Mouse (Mus musculus): ENCODE data around the gene Gpr65. TPM values are rescaled to one million over a fixed set of nuclear protein-coding genes. Genes with fewer than 3 reads are reported as not detected.

Gene Gpr65
- 19.0 and 19.4 TPM in 2 replicates for total RNA-seq (2017)

DNA sequence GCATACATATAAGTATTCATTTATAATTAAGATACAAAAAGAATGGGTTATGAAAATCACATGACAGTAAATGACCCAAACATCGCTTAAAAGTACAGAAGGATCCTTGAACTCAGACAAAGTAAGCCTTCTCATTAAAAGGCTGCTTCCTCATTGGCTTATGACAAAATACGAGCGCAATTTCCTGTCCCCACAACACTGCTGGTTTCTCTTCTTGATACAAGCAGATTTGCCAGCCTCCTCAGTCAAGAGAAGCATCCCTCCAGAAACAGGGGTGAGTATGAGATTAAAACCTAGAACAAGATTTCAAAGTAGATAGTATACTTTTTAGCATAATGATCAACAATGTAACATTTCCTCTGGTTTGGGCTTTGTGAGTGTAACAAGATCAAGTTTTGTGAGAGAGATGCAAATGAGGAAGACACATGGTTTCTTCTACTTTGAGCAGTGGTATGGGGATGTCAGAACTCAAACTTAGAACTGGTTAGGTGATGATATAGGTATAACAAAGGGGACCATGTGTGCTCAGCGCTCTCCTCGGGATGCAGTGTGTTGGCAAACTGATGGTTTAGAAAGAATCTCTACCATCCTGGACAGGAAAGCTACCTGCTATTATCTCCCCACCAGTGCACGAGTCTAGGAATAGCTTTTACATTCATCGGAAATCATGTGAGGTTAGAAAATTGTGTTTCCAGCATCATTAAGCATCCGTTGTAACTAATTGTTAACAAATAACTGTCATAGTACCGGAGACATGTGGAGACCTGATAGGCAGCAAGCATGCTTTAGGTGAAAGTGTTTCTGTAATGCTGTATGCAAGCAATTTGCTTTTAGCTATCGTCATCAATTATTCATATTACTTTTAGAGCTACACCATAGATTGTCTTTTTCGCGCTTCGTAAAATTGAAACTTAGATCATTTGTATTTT lies at the start of gene Gpr65:
Gpr65 (plus strand) TSS at position 195 of the 929 bp plus-strand sequence.
- peak; percentile 34 for ATAC-seq (replicated peaks; ENCODE audit: low read depth, poor library complexity, severe bottlenecking)

DNA sequence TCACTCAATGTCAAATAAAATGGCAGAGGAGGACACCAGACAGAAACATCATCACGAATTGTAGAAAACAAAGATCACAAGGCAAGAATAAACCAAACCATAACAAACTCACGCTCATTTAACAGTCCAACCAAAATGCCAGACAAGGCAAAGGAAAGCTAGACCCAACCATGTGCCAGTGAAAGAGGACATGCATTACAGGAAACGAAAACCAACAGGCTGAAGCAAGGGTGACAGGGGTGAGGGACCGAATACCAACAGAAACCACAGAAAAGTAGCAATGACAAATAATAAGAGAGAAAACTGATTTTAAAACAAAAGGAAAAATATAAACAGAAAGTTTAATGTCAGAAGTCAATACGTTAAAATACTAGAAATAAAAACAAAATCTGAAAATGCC lies 45.1 kb upstream of the Gpr65 start:
- 0 out of 2 replicates have a peak, but pooled peaks have one; percentile 54 for ATAC-seq (replicated peaks; ENCODE audit: low read depth, poor library complexity, severe bottlenecking)

DNA sequence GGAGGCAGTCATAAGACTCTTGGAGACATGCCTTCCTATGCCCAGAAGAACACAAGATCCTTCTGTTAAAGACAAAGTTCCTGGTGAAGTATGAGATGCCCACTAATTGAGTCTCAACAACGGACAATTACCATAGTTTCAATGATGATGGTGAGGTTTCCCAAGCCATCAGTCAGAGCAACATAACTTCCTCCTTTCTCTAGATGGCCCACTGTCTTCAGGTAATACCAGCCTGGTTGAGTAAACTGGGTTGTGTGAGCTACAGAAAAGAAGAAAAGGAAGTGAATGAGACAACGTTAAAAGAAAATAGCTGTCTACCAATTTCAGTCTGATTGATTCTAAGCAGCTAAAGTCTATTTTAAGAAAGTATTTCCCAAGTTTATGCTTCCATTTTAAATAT lies 41.4 kb upstream of the Gpr65 start:
- no peak for ATAC-seq (replicated peaks; ENCODE audit: low read depth, poor library complexity, severe bottlenecking)

DNA sequence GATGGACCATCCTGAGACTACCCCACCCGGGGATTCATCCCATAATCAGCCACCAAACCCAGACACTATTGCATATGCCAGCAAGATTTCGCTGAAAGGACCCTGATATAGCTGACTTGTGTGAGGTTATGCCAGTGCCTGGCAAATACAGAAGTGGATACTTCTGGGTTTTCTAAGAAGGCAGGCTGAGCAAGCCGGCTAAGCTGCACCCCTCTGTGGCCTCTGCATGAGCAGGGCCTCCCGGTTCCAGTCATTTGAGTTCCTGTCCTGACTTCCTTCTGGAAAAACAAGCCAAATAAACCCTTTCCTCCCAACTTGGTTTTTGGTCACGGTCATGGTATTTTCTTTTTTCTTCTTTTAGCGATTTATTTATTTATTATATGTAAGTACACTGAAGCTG lies 30.0 kb upstream of the Gpr65 start:
- ATAC-seq (replicated peaks; ENCODE audit: low read depth, poor library complexity, severe bottlenecking): 0 out of 2 replicates have a peak, but pooled peaks have one; percentile 45

DNA sequence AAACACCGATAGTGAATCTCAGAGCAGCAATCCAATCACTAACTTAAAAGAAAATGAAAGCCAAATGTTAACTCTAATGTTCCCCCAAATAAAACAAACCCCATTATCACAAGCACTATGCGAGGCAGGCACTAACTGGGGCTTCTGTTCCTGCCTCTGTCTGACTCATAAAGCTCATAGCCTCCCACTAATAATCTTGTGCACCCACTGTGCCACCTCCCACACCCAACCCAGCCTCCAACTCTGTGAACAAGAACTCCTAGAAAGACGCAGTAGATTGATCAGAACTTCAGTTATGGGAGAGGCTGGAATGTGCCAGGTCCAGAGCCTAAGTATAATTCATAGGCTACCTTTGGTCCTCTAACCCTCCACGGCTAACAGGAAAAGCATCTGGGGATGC lies 24.3 kb upstream of the Gpr65 start:
- no peak for ATAC-seq (replicated peaks; ENCODE audit: low read depth, poor library complexity, severe bottlenecking)

- no peak for ATAC-seq (replicated peaks; ENCODE audit: low read depth, poor library complexity, severe bottlenecking)
Observed at GRCm38 (mm10) chr12:98244865-98245264, 23.6 kb upstream of the Gpr65 start.

DNA sequence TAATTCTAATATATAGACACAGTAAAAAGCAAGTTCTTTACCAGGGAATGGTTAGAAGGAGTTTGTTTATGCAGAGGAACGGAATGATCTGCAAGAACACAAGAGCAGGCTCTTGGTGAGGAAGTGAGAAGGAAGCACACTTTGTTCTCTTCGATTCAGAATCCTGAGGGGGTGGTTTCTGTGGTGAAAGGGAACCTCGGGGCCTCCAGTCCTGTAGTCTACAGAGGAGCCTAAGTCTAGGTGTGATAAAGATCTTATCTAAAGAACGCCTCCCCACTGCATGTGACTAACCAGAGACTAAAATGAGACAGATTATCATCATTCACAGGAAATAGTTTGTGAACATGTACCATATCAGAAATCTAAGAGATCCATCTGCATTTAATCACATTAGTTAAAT lies 21.6 kb upstream of the Gpr65 start:
- peak; percentile 89 for ATAC-seq (replicated peaks; ENCODE audit: low read depth, poor library complexity, severe bottlenecking)

DNA sequence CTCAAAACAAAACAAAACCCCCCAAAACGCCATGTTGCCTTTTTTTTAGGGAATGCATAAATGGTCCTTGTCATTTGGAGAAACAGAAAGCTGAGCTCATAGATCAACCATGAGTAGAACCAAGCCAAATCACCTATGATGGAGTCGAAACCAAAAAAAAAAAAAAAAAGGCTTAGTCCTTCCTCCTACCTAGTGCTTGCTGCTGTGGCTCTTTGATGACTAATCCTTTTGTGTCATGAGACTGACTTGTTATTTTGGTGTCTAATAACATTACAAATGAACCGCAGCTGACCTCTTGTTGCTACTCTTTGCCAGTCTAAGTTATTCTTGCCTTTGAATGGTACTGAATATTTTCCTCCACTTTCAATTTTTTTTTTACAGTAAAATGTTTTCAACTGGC lies 18.8 kb upstream of the Gpr65 start:
- ATAC-seq (replicated peaks; ENCODE audit: low read depth, poor library complexity, severe bottlenecking): no peak

GRCm38 (mm10) chr12:98250327-98250726 lies 18.1 kb upstream of the Gpr65 start:
- no peak for ATAC-seq (replicated peaks; ENCODE audit: low read depth, poor library complexity, severe bottlenecking)

DNA sequence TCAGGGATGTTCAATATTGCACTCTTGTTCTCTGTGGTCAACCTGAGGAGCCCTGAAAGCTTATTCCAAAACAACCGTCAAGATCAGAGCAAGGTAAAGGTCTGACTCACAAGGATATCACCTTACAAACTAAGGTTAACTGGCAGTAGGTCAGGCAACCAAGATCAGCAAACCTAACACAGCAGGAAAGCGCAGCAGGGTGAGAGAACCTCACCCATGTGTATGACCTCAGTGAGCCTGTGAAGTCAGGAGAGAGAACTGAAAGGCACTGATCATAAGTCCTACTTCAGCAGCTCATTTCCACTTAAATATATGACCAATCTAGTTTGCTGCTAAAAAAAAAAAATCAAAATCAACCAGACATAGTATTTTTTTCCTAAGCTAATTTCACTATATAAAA lies 16.0 kb upstream of the Gpr65 start:
- ATAC-seq (replicated peaks; ENCODE audit: low read depth, poor library complexity, severe bottlenecking): no peak

- ATAC-seq (replicated peaks; ENCODE audit: low read depth, poor library complexity, severe bottlenecking): peak; percentile 80
Observed at GRCm38 (mm10) chr12:98255373-98255995, 13.0 kb upstream of the Gpr65 start.

GRCm38 (mm10) chr12:98258371-98258844 lies 10.0 kb upstream of the Gpr65 start:
- ATAC-seq (replicated peaks; ENCODE audit: low read depth, poor library complexity, severe bottlenecking): no peak

DNA sequence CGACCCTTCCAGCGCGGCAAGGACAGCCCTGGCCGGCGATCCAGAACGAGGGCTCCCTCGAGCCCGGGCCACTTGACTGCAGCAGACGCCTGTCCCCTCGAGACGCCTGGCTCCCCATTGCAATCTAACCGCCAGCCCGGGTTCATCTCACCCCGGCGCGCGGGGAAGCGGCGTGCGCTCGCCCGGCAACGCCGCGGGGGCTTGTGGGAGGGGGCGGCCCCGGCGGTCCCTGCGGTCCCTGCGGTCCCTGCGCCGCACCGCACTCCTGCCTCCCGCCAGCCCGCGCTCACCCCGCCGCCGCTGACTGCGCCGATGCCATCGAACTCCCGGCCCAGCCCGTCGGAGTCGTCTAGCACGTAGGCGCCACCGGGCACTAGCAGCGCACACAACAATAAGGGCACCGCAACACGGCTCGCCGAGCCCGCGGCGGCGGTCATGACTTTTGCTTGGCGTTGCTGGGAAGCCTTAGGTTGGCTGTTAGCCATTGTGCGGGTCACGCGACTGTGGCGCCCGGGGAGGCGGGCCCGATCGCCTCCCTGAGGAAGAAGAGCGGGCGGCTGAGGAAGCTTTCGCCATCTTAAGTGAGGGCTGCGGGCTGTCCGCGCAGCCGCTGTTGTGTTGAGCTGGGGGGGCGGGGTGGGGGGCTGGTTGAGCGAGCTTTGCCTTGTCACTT lies 9.5 kb upstream of the Gpr65 start, which contains the start of gene Galc:
Galc (minus strand) TSS at position 615 of the 673 bp plus-strand sequence.
- peak; percentile 57 for ATAC-seq (replicated peaks; ENCODE audit: low read depth, poor library complexity, severe bottlenecking)

- no peak for ATAC-seq (replicated peaks; ENCODE audit: low read depth, poor library complexity, severe bottlenecking)
Observed at GRCm38 (mm10) chr12:98259518-98259852, 8.9 kb upstream of the Gpr65 start.

DNA sequence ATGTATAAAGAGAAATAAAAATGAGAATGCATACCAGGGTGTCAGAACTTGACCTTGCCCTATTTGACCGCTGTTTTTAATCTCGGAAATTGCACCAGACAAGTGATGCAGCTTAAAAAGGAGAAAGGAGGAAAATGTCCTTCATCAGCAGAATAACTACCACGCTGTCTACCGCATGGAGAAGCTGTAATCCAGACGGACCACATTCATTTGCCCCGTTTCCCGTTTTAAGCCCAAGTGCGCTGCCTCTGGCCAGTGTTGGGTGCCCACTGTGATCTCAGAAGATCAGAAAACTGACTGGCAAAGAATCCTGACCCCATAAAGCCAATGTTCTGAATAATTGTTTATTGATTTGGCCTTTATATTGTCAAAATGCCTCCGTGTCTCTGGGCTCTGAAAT lies 2.7 kb upstream of the Gpr65 start:
- no peak for ATAC-seq (replicated peaks; ENCODE audit: low read depth, poor library complexity, severe bottlenecking)

DNA sequence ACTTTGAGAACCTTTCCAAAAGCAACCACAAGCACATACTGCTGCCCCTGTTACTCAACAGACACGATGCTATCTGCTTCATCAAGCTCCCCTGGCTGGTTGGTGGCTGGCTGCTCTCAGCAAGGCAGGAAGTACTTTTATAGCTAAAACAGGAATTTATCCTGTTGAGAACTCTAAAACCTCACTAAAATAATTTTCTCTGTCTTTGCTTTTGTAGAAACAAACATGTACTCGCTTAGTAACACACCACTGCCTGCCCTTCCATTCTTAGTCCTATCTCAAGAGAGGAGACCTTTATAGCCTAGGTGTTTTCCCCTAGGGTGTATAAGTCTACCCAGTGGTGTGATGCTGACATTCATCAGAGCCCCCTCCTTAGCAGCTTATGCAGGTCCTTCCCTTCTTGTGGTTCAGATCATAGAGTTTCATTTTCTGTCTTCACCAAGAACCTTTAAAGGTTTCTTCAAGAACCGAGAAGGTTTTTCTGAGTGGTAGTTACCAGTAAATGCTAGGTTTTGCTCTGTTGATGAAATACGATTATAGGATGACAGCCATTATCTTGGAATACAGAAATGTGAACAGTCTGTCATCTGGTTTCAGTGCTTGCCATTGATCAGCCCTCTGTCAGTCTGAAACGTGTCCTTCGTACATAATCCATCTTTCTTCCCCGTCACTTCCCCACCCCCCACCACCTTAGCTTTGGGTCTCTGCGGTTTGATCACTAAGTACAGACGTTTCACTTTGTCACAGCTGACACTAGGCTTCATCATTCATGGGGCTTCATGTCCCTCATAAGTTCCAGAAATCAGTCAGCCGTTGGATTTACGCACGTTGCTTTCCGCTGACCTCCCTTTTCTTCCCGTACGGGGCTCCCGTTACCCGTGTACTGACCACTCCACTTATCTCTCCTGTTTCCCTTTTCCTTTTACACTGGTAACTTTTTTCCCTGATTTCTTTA lies 1.6 kb downstream of the Gpr65 start:
- ATAC-seq (replicated peaks; ENCODE audit: low read depth, poor library complexity, severe bottlenecking): peak; percentile 67

- ATAC-seq (replicated peaks; ENCODE audit: low read depth, poor library complexity, severe bottlenecking): no peak
Observed at GRCm38 (mm10) chr12:98270810-98271566, 2.6 kb downstream of the Gpr65 start.

DNA sequence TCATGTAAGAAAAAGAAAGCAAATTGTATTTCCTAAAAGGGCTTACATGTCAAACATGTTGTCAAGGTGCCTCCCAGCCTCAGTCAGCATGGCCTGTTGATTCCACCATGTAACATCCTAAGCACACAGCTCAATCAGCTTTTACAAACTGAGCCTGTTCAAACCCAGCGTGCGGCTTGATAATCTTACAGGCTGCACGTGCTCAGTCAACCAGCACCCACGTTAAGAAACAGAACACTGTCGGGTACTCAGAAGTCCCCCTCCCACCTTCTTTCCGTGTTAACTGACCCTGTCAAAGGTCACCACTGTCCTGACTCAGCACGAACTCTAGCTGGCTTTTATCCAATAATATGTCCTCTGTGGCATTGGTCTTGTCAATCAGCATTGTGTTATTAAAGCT lies 4.0 kb downstream of the Gpr65 start:
- no peak for ATAC-seq (replicated peaks; ENCODE audit: low read depth, poor library complexity, severe bottlenecking)

- ATAC-seq (replicated peaks; ENCODE audit: low read depth, poor library complexity, severe bottlenecking): peak; percentile 88
Observed at GRCm38 (mm10) chr12:98280530-98280929, 12.1 kb downstream of the Gpr65 start.

Data from common myeloid progenitor, adult 5-6 weeks (primary cell).